Mouse (Mus musculus): ENCODE data around the gene Uvrag. TPM values are rescaled to one million over a fixed set of nuclear protein-coding genes. Genes with fewer than 3 reads are reported as not detected.

Gene Uvrag
- polyA plus RNA-seq, 1 experiment: 40.2 TPM

GRCm38 (mm10) chr7:99179271-99179670, 38.3 kb upstream of the Uvrag start:
- no peak overlapping the region for H3K27ac ChIP-seq (ENCODE audit: insufficient read depth, low read length)
- no peaks in the 10 kb centered on the region for H3K4me1 ChIP-seq (ENCODE audit: control insufficient read depth, insufficient read depth, low read length)
- TF ChIP-seq POLR2A (IDR thresholded peaks at IDR 0.05; ENCODE audit: low read depth, low read length) (no peak), CTCF (IDR thresholded peaks at IDR 0.05; ENCODE audit: borderline replicate concordance, insufficient read depth, low read length) (no peak)
- H3K4me3 ChIP-seq (ENCODE audit: insufficient read depth, low read length): no peak overlapping the region

- Histone ChIP-seq H3K27ac (ENCODE audit: insufficient read depth, low read length) (no peak overlapping the region), H3K4me1 (ENCODE audit: control insufficient read depth, insufficient read depth, low read length) (no peaks in the 10 kb centered on the region), H3K4me3 (ENCODE audit: insufficient read depth, low read length) (no peak overlapping the region)
- TF ChIP-seq CTCF (IDR thresholded peaks at IDR 0.05; ENCODE audit: borderline replicate concordance, insufficient read depth, low read length): no peak
- TF ChIP-seq POLR2A (IDR thresholded peaks at IDR 0.05; ENCODE audit: low read depth, low read length): no peak
Measured at GRCm38 (mm10) chr7:99177386-99177785, 36.4 kb upstream of the Uvrag start.

GRCm38 (mm10) chr7:99175666-99176065, 34.7 kb upstream of the Uvrag start:
- Histone ChIP-seq H3K27ac (ENCODE audit: insufficient read depth, low read length) (no peak overlapping the region), H3K4me1 (ENCODE audit: control insufficient read depth, insufficient read depth, low read length) (no peaks in the 10 kb centered on the region), H3K4me3 (ENCODE audit: insufficient read depth, low read length) (no peak overlapping the region)
- TF ChIP-seq POLR2A (IDR thresholded peaks at IDR 0.05; ENCODE audit: low read depth, low read length): no peak
- no peak for TF ChIP-seq CTCF (IDR thresholded peaks at IDR 0.05; ENCODE audit: borderline replicate concordance, insufficient read depth, low read length)

GRCm38 (mm10) chr7:99175118-99175517, 34.2 kb upstream of the Uvrag start:
- no peak for TF ChIP-seq CTCF (IDR thresholded peaks at IDR 0.05; ENCODE audit: borderline replicate concordance, insufficient read depth, low read length)
- TF ChIP-seq POLR2A (IDR thresholded peaks at IDR 0.05; ENCODE audit: low read depth, low read length): no peak
- Histone ChIP-seq H3K27ac (ENCODE audit: insufficient read depth, low read length) (no peak overlapping the region), H3K4me3 (ENCODE audit: insufficient read depth, low read length) (no peak overlapping the region), H3K4me1 (ENCODE audit: control insufficient read depth, insufficient read depth, low read length) (no peaks in the 10 kb centered on the region)

- no peak overlapping the region for H3K27ac ChIP-seq (ENCODE audit: insufficient read depth, low read length)
- TF ChIP-seq POLR2A (IDR thresholded peaks at IDR 0.05; ENCODE audit: low read depth, low read length) (no peak), CTCF (IDR thresholded peaks at IDR 0.05; ENCODE audit: borderline replicate concordance, insufficient read depth, low read length) (no peak)
- no peak overlapping the region for H3K4me3 ChIP-seq (ENCODE audit: insufficient read depth, low read length)
- no peaks in the 10 kb centered on the region for H3K4me1 ChIP-seq (ENCODE audit: control insufficient read depth, insufficient read depth, low read length)
Measured at GRCm38 (mm10) chr7:99174006-99174405, 33.1 kb upstream of the Uvrag start.

- H3K27ac ChIP-seq (ENCODE audit: insufficient read depth, low read length): no peak overlapping the region
- no peak overlapping the region for H3K4me3 ChIP-seq (ENCODE audit: insufficient read depth, low read length)
- TF ChIP-seq CTCF (IDR thresholded peaks at IDR 0.05; ENCODE audit: borderline replicate concordance, insufficient read depth, low read length) (no peak), POLR2A (IDR thresholded peaks at IDR 0.05; ENCODE audit: low read depth, low read length) (no peak)
- no peaks in the 10 kb centered on the region for H3K4me1 ChIP-seq (ENCODE audit: control insufficient read depth, insufficient read depth, low read length)
Measured at GRCm38 (mm10) chr7:99172898-99173297, 32.0 kb upstream of the Uvrag start.

- no peak overlapping the region for H3K27ac ChIP-seq (ENCODE audit: insufficient read depth, low read length)
- H3K4me3 ChIP-seq (ENCODE audit: insufficient read depth, low read length): no peak overlapping the region
- TF ChIP-seq POLR2A (IDR thresholded peaks at IDR 0.05; ENCODE audit: low read depth, low read length): no peak
- TF ChIP-seq CTCF (IDR thresholded peaks at IDR 0.05; ENCODE audit: borderline replicate concordance, insufficient read depth, low read length): no peak
- H3K4me1 ChIP-seq (ENCODE audit: control insufficient read depth, insufficient read depth, low read length): no peaks in the 10 kb centered on the region
Measured at GRCm38 (mm10) chr7:99171730-99172463, 31.0 kb upstream of the Uvrag start.

GRCm38 (mm10) chr7:99170519-99170918, 29.6 kb upstream of the Uvrag start:
- Histone ChIP-seq H3K27ac (ENCODE audit: insufficient read depth, low read length) (no peak overlapping the region), H3K4me3 (ENCODE audit: insufficient read depth, low read length) (no peak overlapping the region), H3K4me1 (ENCODE audit: control insufficient read depth, insufficient read depth, low read length) (no peaks in the 10 kb centered on the region)
- no peak for TF ChIP-seq POLR2A (IDR thresholded peaks at IDR 0.05; ENCODE audit: low read depth, low read length)
- TF ChIP-seq CTCF (IDR thresholded peaks at IDR 0.05; ENCODE audit: borderline replicate concordance, insufficient read depth, low read length): no peak

GRCm38 (mm10) chr7:99169717-99170403, 28.9 kb upstream of the Uvrag start:
- TF ChIP-seq POLR2A (IDR thresholded peaks at IDR 0.05; ENCODE audit: low read depth, low read length) (no peak), CTCF (IDR thresholded peaks at IDR 0.05; ENCODE audit: borderline replicate concordance, insufficient read depth, low read length) (no peak)
- no peak overlapping the region for H3K27ac ChIP-seq (ENCODE audit: insufficient read depth, low read length)
- no peaks in the 10 kb centered on the region for H3K4me1 ChIP-seq (ENCODE audit: control insufficient read depth, insufficient read depth, low read length)
- no peak overlapping the region for H3K4me3 ChIP-seq (ENCODE audit: insufficient read depth, low read length)

GRCm38 (mm10) chr7:99168756-99169155, 27.8 kb upstream of the Uvrag start:
- no peaks in the 10 kb centered on the region for H3K4me1 ChIP-seq (ENCODE audit: control insufficient read depth, insufficient read depth, low read length)
- H3K27ac ChIP-seq (ENCODE audit: insufficient read depth, low read length): no peak overlapping the region
- no peak overlapping the region for H3K4me3 ChIP-seq (ENCODE audit: insufficient read depth, low read length)
- TF ChIP-seq CTCF (IDR thresholded peaks at IDR 0.05; ENCODE audit: borderline replicate concordance, insufficient read depth, low read length): no peak
- TF ChIP-seq POLR2A (IDR thresholded peaks at IDR 0.05; ENCODE audit: low read depth, low read length): no peak
